Mouse (Mus musculus): Measurements from ENCODE around the gene Perm1.

Perm1 gene

GRCm38 (mm10) chr4:156252619-156253018 is 37.0 kb downstream of the Perm1 start:
- no peak for DNase-seq

- no peak for DNase-seq
Measured at GRCm38 (mm10) chr4:156253043-156253442, 37.4 kb downstream of the Perm1 start.

GRCm38 (mm10) chr4:156254361-156255077 is 38.9 kb downstream of the Perm1 start:
- no peak for DNase-seq

GRCm38 (mm10) chr4:156255078-156255839 is 39.6 kb downstream of the Perm1 start, which contains the start of gene Samd11:
TSS of gene Samd11 (minus strand) at chr4:156255657.
- DNase-seq = no peak
